Mouse (Mus musculus) MEL (cell line): ENCODE data around the gene Adamts4.

Experiments
- E2F4 ChIP-seq: IDR thresholded peaks from 2 replicates; pipeline ENCODE4 v1.6.1; 2011; ENCODE audit warnings: low read depth, low read length, improper control_type of control experiment, borderline replicate concordance
- MXI1 ChIP-seq: IDR thresholded peaks from 2 replicates; pipeline ENCODE4 v1.6.1; 2011; ENCODE audit warnings: mild to moderate bottlenecking, low read depth, low read length, improper control_type of control experiment
- POLR2A ChIP-seq, 2 experiments: IDR thresholded peaks; 2 replicates each; pipeline ENCODE4 v1.6.1; 2011 to 2012; ENCODE audit warnings: low read length in 2 of 2, mild to moderate bottlenecking in 2 of 2, control low read depth in 1 of 2, improper control_type of control experiment in 1 of 2, low read depth in 1 of 2, moderate library complexity in 1 of 2; ENCODE audit not compliant: control insufficient read depth in 1 of 2, insufficient read depth in 1 of 2, poor library complexity in 1 of 2
- RCOR1 ChIP-seq: IDR thresholded peaks from 2 replicates; pipeline ENCODE4 v1.6.1; 2012; ENCODE audit warnings: low read depth, mild to moderate bottlenecking, inconsistent platforms, low read length, improper control_type of control experiment
- SIN3A ChIP-seq: IDR thresholded peaks from 2 replicates; pipeline ENCODE4 v1.6.1; 2012; ENCODE audit warnings: low read length, improper control_type of control experiment, inconsistent platforms
- TBP ChIP-seq: IDR thresholded peaks from 2 replicates; pipeline ENCODE4 v1.8.0; 2011; ENCODE audit warnings: low read depth, low read length, improper control_type of control experiment
- USF1 ChIP-seq: IDR thresholded peaks from 2 replicates; pipeline ENCODE4 v1.6.1; 2014; ENCODE audit warnings: low read depth, mild to moderate bottlenecking, inconsistent platforms, low read length, improper control_type of control experiment, moderate library complexity

- TF ChIP-seq E2F4 (no peak), MXI1 (no peak), POLR2A (IDR thresholded peaks at IDR 0.05; ENCODE audit: control insufficient read depth in 1 of 2, insufficient read depth in 1 of 2, low read depth in 1 of 2, low read length in 2 of 2, poor library complexity in 1 of 2) (no peak), TBP (no peak), RCOR1 (no peak), USF1 (no peak), SIN3A (no peak)
These were observed 34.3 kb downstream of the Adamts4 start for GRCm38 (mm10) chr1:171284491-171284890.
